ENCODE assay signal across 9 mouse cellular contexts in genomic region chr1:153750054-153750453, GRCm38 (mm10). TPM values are rescaled to one million over a fixed set of nuclear protein-coding genes. Genes with fewer than 3 reads are reported as not detected.
DNase-seq lines count a peak whose midpoint lies in the region; ATAC-seq lines count a peak whose summit lies in the region.
"Had no signal": no experiment of that assay in that cellular context is flagged by ENCODE, and none has a peak within 500 bp of the region (broad histone marks: within the 10 kb centered on the region; RNA-seq: fewer than 3 reads in every experiment).

No protein-coding gene starts in this region.

- 52% methylated on average over 6 of the region's 6 CpGs for WGBS in lung, embryonic 15.5 days
- 49% methylated on average over 6 of the region's 6 CpGs for WGBS in forebrain, embryonic 12.5 days
- WGBS in liver, embryonic 12.5 days (ENCODE audit: insufficient replicate concordance): 28% methylated on average over 6 of the region's 6 CpGs
- WGBS in stomach, embryonic 14.5 days: 50% methylated on average over 6 of the region's 6 CpGs

- H3K9ac ChIP-seq in lung, embryonic 15.5 days: 0 out of 2 replicates have a peak overlapping the region, but pooled peaks have one; percentile 42
- H3K9ac ChIP-seq in forebrain, embryonic 12.5 days: peak overlapping the region; percentile 70
- peak overlapping the region; percentile 67 for H3K9ac ChIP-seq in liver, embryonic 12.5 days
- H3K9ac ChIP-seq in stomach, embryonic 14.5 days (replicated peaks; ENCODE audit: low read depth, low read length): no peak overlapping the region

- H3K9me3 ChIP-seq in lung, embryonic 15.5 days: no peaks in the 10 kb centered on the region
- H3K9me3 ChIP-seq in forebrain, embryonic 12.5 days: no peaks in the 10 kb centered on the region
- H3K9me3 ChIP-seq in liver, embryonic 12.5 days (replicated peaks): no peaks in the 10 kb centered on the region
- H3K9me3 ChIP-seq in stomach, embryonic 14.5 days (ENCODE audit: control insufficient read depth, low read depth, low read length): no peaks in the 10 kb centered on the region

- peaks cover 37% of the 10 kb centered on the region for H3K4me1 ChIP-seq in lung, embryonic 15.5 days
- H3K4me1 ChIP-seq in forebrain, embryonic 12.5 days: peaks cover 44% of the 10 kb centered on the region
- peaks cover 57% of the 10 kb centered on the region for H3K4me1 ChIP-seq in liver, embryonic 12.5 days
- H3K4me1 ChIP-seq in stomach, embryonic 14.5 days (ENCODE audit: control insufficient read depth, insufficient read depth, low read length): peaks cover 5% of the 10 kb centered on the region; the same call in 1 of the 2 replicates

- H3K27me3 ChIP-seq in lung, embryonic 15.5 days: no peaks in the 10 kb centered on the region
- H3K27me3 ChIP-seq in forebrain, embryonic 12.5 days: no peaks in the 10 kb centered on the region
- no peaks in the 10 kb centered on the region for H3K27me3 ChIP-seq in liver, embryonic 12.5 days (replicated peaks)
- no peaks in the 10 kb centered on the region for H3K27me3 ChIP-seq in stomach, embryonic 14.5 days (ENCODE audit: control insufficient read depth, insufficient read depth, low read length)
- H3K27me3 ChIP-seq: Patski had no signal

- ATAC-seq in lung, embryonic 15.5 days (ENCODE audit: borderline replicate concordance, extremely low read depth, low FRiP score, low TSS enrichment): no peak
- no peak for ATAC-seq in forebrain, embryonic 12.5 days (ENCODE audit: low FRiP score)
- ATAC-seq in liver, embryonic 12.5 days: peak; percentile 75
- no peak for ATAC-seq in stomach, embryonic 14.5 days (ENCODE audit: insufficient number of reproducible peaks, insufficient read depth, low FRiP score, low read depth)
- ATAC-seq in inflammation-experienced regulatory T-cells, adult 6 months: no peak
- ATAC-seq: Patski had no signal

- H3K36me3 ChIP-seq in lung, embryonic 15.5 days: no peaks in the 10 kb centered on the region
- no peaks in the 10 kb centered on the region for H3K36me3 ChIP-seq in forebrain, embryonic 12.5 days (replicated peaks)
- H3K36me3 ChIP-seq in liver, embryonic 12.5 days: peaks cover 6% of the 10 kb centered on the region; the same call in 1 of the 2 replicates
- no peaks in the 10 kb centered on the region for H3K36me3 ChIP-seq in stomach, embryonic 14.5 days (ENCODE audit: control insufficient read depth, insufficient read depth, low read length)

- H3K4me2 ChIP-seq in lung, embryonic 15.5 days: peak overlapping the region; percentile 64
- H3K4me2 ChIP-seq in forebrain, embryonic 12.5 days: peak overlapping the region; percentile 54
- peak overlapping the region; percentile 65 for H3K4me2 ChIP-seq in liver, embryonic 12.5 days
- H3K4me2 ChIP-seq in stomach, embryonic 14.5 days (replicated peaks; ENCODE audit: low read depth, low read length): peak overlapping the region; percentile 49

- H3K4me3 ChIP-seq in lung, embryonic 15.5 days: no peak overlapping the region
- H3K4me3 ChIP-seq in forebrain, embryonic 12.5 days (replicated peaks): peak overlapping the region; percentile 40
- peak overlapping the region; percentile 56 for H3K4me3 ChIP-seq in liver, embryonic 12.5 days
- H3K4me3 ChIP-seq in stomach, embryonic 14.5 days (ENCODE audit: low read depth, low read length): peak overlapping the region; percentile 26; the same call in 1 of the 2 replicates

- H3K27ac ChIP-seq in lung, embryonic 15.5 days: no peak overlapping the region
- 0 out of 2 replicates have a peak overlapping the region, but pooled peaks have one; percentile 77 for H3K27ac ChIP-seq in forebrain, embryonic 12.5 days
- peak overlapping the region; percentile 87 for H3K27ac ChIP-seq in liver, embryonic 12.5 days
- no peak overlapping the region for H3K27ac ChIP-seq in stomach, embryonic 14.5 days (ENCODE audit: low read length)

- DNase-seq in lung, postnatal 14 days: no peak
- no peak for DNase-seq in adrenal gland, postnatal 10 days
- no peak for DNase-seq in right cerebral cortex, adult 18-20 months

RNA-seq across cellular contexts. Expression of gene Rnasel, which starts 0.8 kb away (rescaled TPM):
- polyA plus RNA-seq in lung, embryonic 15.5 days (2015; fragmentation: Nextera tagmentation; extraction: Ambion mirVana): 5.3 and 7.0 TPM in 2 replicates
- 29.1 and 31.6 TPM in 2 replicates for polyA plus RNA-seq in forebrain, embryonic 12.5 days (2016; fragmentation: Nextera tagmentation; extraction: Ambion mirVana)
- 10.4 TPM in 2 replicates for polyA plus RNA-seq in liver, embryonic 12.5 days (2016; fragmentation: Nextera tagmentation; extraction: Ambion mirVana)
- 9.2 and 11.1 TPM in 2 replicates for polyA plus RNA-seq in stomach, embryonic 14.5 days (2014; fragmentation: Nextera tagmentation; extraction: Ambion mirVana)
- 10 to 100 TPM; 12.1 to 15.5 TPM for total RNA-seq in adrenal gland, postnatal 10 days (2021)
- polyA plus RNA-seq in inflammation-experienced regulatory T-cells, adult 6 months (2017; shearing (Covaris generic)): 10 to 100 TPM; 38.2 to 49.4 (median 41.8) TPM

RNA-seq across cellular contexts. Expression of gene Rgs16, which starts 9.9 kb away (rescaled TPM):
- polyA plus RNA-seq in lung, embryonic 15.5 days (2015; fragmentation: Nextera tagmentation; extraction: Ambion mirVana): 1.7 and 1.9 TPM in 2 replicates
- polyA plus RNA-seq in forebrain, embryonic 12.5 days (2016; fragmentation: Nextera tagmentation; extraction: Ambion mirVana): 46.6 and 49.3 TPM in 2 replicates
- polyA plus RNA-seq in liver, embryonic 12.5 days (2016; fragmentation: Nextera tagmentation; extraction: Ambion mirVana): 0.57 and 0.81 TPM in 2 replicates
- polyA plus RNA-seq in stomach, embryonic 14.5 days (2014; fragmentation: Nextera tagmentation; extraction: Ambion mirVana): 2.4 TPM in 2 replicates
- 10 to 100 TPM; 10.3 to 48.8 TPM for total RNA-seq in adrenal gland, postnatal 10 days (2021)
- 10 to 100 TPM; 19.8 to 37.6 (median 35.0) TPM for polyA plus RNA-seq in inflammation-experienced regulatory T-cells, adult 6 months (2017; shearing (Covaris generic))

Comparison
In these comparisons a context has a peak if more than half of its experiments do, and no peak if none do; other contexts are left out.
1. H3K27ac ChIP-seq: peak in forebrain, embryonic 12.5 days (single experiment) and liver, embryonic 12.5 days (single experiment); none in lung, embryonic 15.5 days (single experiment) and stomach, embryonic 14.5 days (single experiment).
2. Peak in every context shown above with its lines, with median percentiles within 50 percentile points of each other: H3K4me2 ChIP-seq.